Mouse (Mus musculus): ENCODE results near the gene Syn2. TPM values are rescaled to one million over a fixed set of nuclear protein-coding genes. Genes with fewer than 3 reads are reported as not detected.
"Not testable (repeated sequence)": the region's sequence is repeated elsewhere in the genome, so short reads cannot be mapped to it uniquely, and the experiment has no call there.

Syn2 gene
- total and polyA plus RNA-seq, 3 experiments = 0.59 to 1.6 (median 1.2) TPM

DNA sequence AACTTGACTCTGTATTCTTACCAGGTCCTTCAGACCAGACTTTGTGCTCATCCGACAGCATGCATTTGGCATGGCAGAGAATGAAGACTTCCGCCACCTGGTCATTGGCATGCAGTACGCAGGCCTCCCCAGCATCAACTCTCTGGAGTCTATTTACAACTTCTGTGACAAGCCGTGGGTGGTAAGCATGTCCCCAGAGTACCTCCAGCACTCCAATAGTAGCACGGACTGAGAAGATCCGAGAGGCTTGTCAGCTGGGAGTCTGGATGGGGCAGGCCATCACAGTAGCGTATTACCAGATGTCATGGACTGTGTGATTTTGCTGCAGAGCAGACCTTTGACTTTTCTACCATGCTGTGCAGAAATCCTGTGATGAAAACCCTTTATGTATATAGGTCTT lies 104.6 kb downstream of the Syn2 start:
- H3K27me3 ChIP-seq (replicated peaks) = no peaks in the 10 kb centered on the region
- H3K4me1 ChIP-seq (ENCODE audit: control insufficient read depth in 1 of 2, insufficient read depth in 2 of 2) = no peaks in the 10 kb centered on the region
- H3K4me3 ChIP-seq (replicated peaks in 1 of 3; ENCODE audit: low read depth in 2 of 3, low read length in 2 of 3, poor library complexity in 1 of 3) = no peak overlapping the region
- no peak for TF ChIP-seq MXI1 (IDR thresholded peaks at IDR 0.05; ENCODE audit: low read depth, low read length)
- TF ChIP-seq CHD1 (IDR thresholded peaks at IDR 0.05; ENCODE audit: low read depth, low read length) = no peak
- no peak for TF ChIP-seq ZMIZ1 (IDR thresholded peaks at IDR 0.05; ENCODE audit: low read depth, low read length)
- no peak for TF ChIP-seq EP300 (IDR thresholded peaks at IDR 0.05; ENCODE audit: low read length)
- no peak for TF ChIP-seq ETS1 (conservative IDR thresholded peaks at IDR 0.05; ENCODE audit: low read depth, low read length)
- TF ChIP-seq E2F4 (IDR thresholded peaks at IDR 0.05; ENCODE audit: insufficient replicate concordance, low read depth, low read length) = no peak
- no peak overlapping the region for H3K9ac ChIP-seq (ENCODE audit: insufficient read depth, low read depth)
- no peak overlapping the region for H3K4me2 ChIP-seq (ENCODE audit: insufficient read depth, low read depth, poor library complexity, severe bottlenecking)
- no peaks in the 10 kb centered on the region for H3K79me2 ChIP-seq (replicated peaks; ENCODE audit: control insufficient read depth, extremely low read depth, insufficient read depth, poor library complexity, severe bottlenecking)
- dilution Hi-C loops (cut with MboI; ENCODE audit: extremely low pct_ligation_motif_present, extremely low pct_unique_long_range_greater_than_20kb, low sequenced_read_pairs) (no loop called here), in situ Hi-C loops (cut with MboI; ENCODE audit: low pct_ligation_motif_present, low pct_unique_long_range_greater_than_20kb, low sequenced_read_pairs) (no loop called here)
- no peaks in the 10 kb centered on the region for H3K36me3 ChIP-seq (replicated peaks in 1 of 2; ENCODE audit: control insufficient read depth in 1 of 2, insufficient read depth in 1 of 2, low read length in 1 of 2)
- H3K9me3 ChIP-seq (replicated peaks; ENCODE audit: low read length) = no peaks in the 10 kb centered on the region
- no peak for DNase-seq (ENCODE audit: extremely low read depth)
- H3K27ac ChIP-seq (ENCODE audit: insufficient read depth, low read depth) = no peak overlapping the region

DNA sequence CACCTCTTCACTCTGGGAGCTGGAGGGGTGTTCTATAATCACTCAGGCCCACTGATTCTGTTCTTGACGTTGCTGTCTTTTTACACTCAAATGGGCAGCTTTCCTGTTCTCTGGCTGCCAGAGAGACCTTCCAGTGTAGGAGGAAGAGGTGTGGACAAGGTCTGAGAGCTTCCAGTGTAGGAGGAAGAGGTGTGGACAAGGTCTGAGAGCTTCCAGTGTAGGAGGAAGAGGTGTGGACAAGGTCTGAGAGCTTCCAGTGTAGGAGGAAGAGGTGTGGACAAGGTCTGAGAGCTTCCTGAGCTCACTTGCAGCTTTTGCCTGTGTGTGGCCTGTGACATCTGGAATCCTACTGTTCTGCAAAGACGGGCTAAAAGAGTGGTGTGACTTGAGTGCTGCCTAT lies 105.7 kb downstream of the Syn2 start:
- H3K4me3 ChIP-seq (replicated peaks in 1 of 3; ENCODE audit: low read depth in 2 of 3, low read length in 2 of 3, poor library complexity in 1 of 3) = peak overlapping the region in 2 of 3 experiments; percentile 23 to 38
- H3K79me2 ChIP-seq (replicated peaks; ENCODE audit: control insufficient read depth, extremely low read depth, insufficient read depth, poor library complexity, severe bottlenecking); DNase-seq (ENCODE audit: extremely low read depth); dilution Hi-C loops (cut with MboI; ENCODE audit: extremely low pct_ligation_motif_present, extremely low pct_unique_long_range_greater_than_20kb, low sequenced_read_pairs); H3K9me3 ChIP-seq (replicated peaks; ENCODE audit: low read length); H3K4me1 ChIP-seq (ENCODE audit: control insufficient read depth in 1 of 2, insufficient read depth in 2 of 2); H3K27me3 ChIP-seq (replicated peaks); H3K27ac ChIP-seq (ENCODE audit: insufficient read depth, low read depth); H3K4me2 ChIP-seq (ENCODE audit: insufficient read depth, low read depth, poor library complexity, severe bottlenecking); H3K36me3 ChIP-seq (replicated peaks in 1 of 2; ENCODE audit: control insufficient read depth in 1 of 2, insufficient read depth in 1 of 2, low read length in 1 of 2); H3K9ac ChIP-seq (ENCODE audit: insufficient read depth, low read depth); in situ Hi-C loops (cut with MboI; ENCODE audit: low pct_ligation_motif_present, low pct_unique_long_range_greater_than_20kb, low sequenced_read_pairs): not testable (repeated sequence)

DNA sequence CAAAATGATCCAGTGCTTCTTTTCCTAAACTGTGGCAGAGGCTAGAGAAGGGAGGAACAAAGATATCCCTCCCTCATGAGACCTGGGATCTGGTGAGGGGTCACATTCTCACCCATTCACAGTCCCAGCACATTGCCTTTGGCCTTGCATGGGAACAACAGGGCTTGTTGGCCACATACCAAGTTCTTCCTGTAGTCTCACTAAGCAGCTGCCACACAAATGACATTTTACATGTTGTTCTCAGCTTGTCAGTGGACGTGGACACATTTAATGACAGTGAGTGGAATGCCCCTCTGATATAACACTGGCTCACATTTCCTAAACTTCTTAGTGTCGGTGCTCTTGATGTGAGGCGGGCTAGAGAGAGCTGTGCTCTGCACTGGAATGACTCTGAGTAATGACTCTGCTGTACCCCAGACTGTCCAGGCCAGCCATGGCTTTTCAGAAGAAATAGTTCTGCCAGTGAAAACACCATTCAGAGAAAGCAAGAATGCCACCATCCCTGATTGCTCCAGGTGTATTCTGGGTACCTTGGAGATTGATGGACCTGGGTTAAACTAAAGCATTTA lies 106.5 kb downstream of the Syn2 start:
- no peaks in the 10 kb centered on the region for H3K79me2 ChIP-seq (replicated peaks; ENCODE audit: control insufficient read depth, extremely low read depth, insufficient read depth, poor library complexity, severe bottlenecking)
- in situ Hi-C loops (cut with MboI; ENCODE audit: low pct_ligation_motif_present, low pct_unique_long_range_greater_than_20kb, low sequenced_read_pairs) = no loop called here
- TF ChIP-seq IRF4 (IDR thresholded peaks at IDR 0.05; ENCODE audit: low read depth, low read length) = no peak
- no peak for TF ChIP-seq UBTF (IDR thresholded peaks at IDR 0.05; ENCODE audit: low read depth, low read length)
- TF ChIP-seq HCFC1 (IDR thresholded peaks at IDR 0.05; ENCODE audit: low read depth, low read length) = no peak
- no peak for TF ChIP-seq CHD2 (IDR thresholded peaks at IDR 0.05; ENCODE audit: low read length)
- TF ChIP-seq MXI1 (IDR thresholded peaks at IDR 0.05; ENCODE audit: low read depth, low read length) = no peak
- no peak for TF ChIP-seq NRF1 (IDR thresholded peaks at IDR 0.05; ENCODE audit: low read depth, low read length)
- TF ChIP-seq E2F4 (IDR thresholded peaks at IDR 0.05; ENCODE audit: insufficient replicate concordance, low read depth, low read length) = no peak
- TF ChIP-seq NELFE (IDR thresholded peaks at IDR 0.05; ENCODE audit: low read depth, low read length) = no peak
- no peak for TF ChIP-seq PAX5 (IDR thresholded peaks at IDR 0.05; ENCODE audit: low read length)
- no peak for TF ChIP-seq ETS1 (conservative IDR thresholded peaks at IDR 0.05; ENCODE audit: low read depth, low read length)
- no peak for TF ChIP-seq JUND (conservative IDR thresholded peaks at IDR 0.05; ENCODE audit: low read depth, low read length)
- no peak for TF ChIP-seq GABPA (IDR thresholded peaks at IDR 0.05; ENCODE audit: insufficient replicate concordance, low read depth, low read length)
- TF ChIP-seq TBP (conservative IDR thresholded peaks at IDR 0.05; ENCODE audit: low read depth, low read length) = no peak
- TF ChIP-seq RCOR1 (conservative IDR thresholded peaks at IDR 0.05; ENCODE audit: low read depth, low read length) = no peak
- no peak for TF ChIP-seq ZNF384 (IDR thresholded peaks at IDR 0.05; ENCODE audit: low read depth, low read length)
- TF ChIP-seq POLR2AphosphoS2 (IDR thresholded peaks at IDR 0.05; ENCODE audit: low read depth, low read length) = no peak
- DNase-seq (ENCODE audit: extremely low read depth) = no peak
- no peak overlapping the region for H3K27ac ChIP-seq (ENCODE audit: insufficient read depth, low read depth)
- H3K4me3 ChIP-seq (replicated peaks in 1 of 3; ENCODE audit: low read depth in 2 of 3, low read length in 2 of 3, poor library complexity in 1 of 3) = peak overlapping the region in 2 of 3 experiments; percentile 23 to 38
- no peaks in the 10 kb centered on the region for H3K9me3 ChIP-seq (replicated peaks; ENCODE audit: low read length)
- H3K4me2 ChIP-seq (ENCODE audit: insufficient read depth, low read depth, poor library complexity, severe bottlenecking) = no peak overlapping the region
- no peaks in the 10 kb centered on the region for H3K4me1 ChIP-seq (ENCODE audit: control insufficient read depth in 1 of 2, insufficient read depth in 2 of 2)
- peaks cover 0 to 6% of the 10 kb centered on the region in 2 experiments for H3K36me3 ChIP-seq (replicated peaks in 1 of 2; ENCODE audit: control insufficient read depth in 1 of 2, insufficient read depth in 1 of 2, low read length in 1 of 2)
- dilution Hi-C loops (cut with MboI; ENCODE audit: extremely low pct_ligation_motif_present, extremely low pct_unique_long_range_greater_than_20kb, low sequenced_read_pairs) = no loop called here
- H3K9ac ChIP-seq (ENCODE audit: insufficient read depth, low read depth) = no peak overlapping the region
- H3K27me3 ChIP-seq (replicated peaks) = no peaks in the 10 kb centered on the region
